Mouse (Mus musculus) midbrain, postnatal 0 days (tissue): ENCODE measurements around the gene Txlna. TPM values are rescaled to one million over a fixed set of nuclear protein-coding genes. Genes with fewer than 3 reads are reported as not detected.

Experiments
- ATAC-seq: fragments of 200-750 bp; cut with Nextera tagmentation; 2 replicates; pipeline ENCODE4 v1.8.0; 2017; ENCODE audit warnings: moderate number of reproducible peaks, mild to moderate bottlenecking, moderate TSS enrichment, moderate library complexity; ENCODE audit not compliant: low FRiP score
- DNase-seq: peaks from one replicate; pipeline ENCODE4 v3.0.0-alpha.2; 2015; ENCODE audit warnings: low spot score
- H3K27ac ChIP-seq: fragments of 300-500 bp; sonication (generic); 2 replicates; pipeline ENCODE4 v1.5.1; 2014; ENCODE audit warnings: low read depth, mild to moderate bottlenecking, low read length, mixed read lengths
- H3K27me3 ChIP-seq: fragments of 300-500 bp; sonication (generic); 2 replicates; pipeline ENCODE4 v1.6.1; 2014; ENCODE audit warnings: low read length, control low read depth, mixed read lengths; ENCODE audit not compliant: insufficient read depth
- H3K36me3 ChIP-seq: fragments of 300-500 bp; sonication (generic); 2 replicates; pipeline ENCODE4 v1.6.1; 2014; ENCODE audit warnings: low read length, control low read depth, mixed read lengths; ENCODE audit not compliant: insufficient read depth
- H3K4me1 ChIP-seq: fragments of 300-500 bp; sonication (generic); 2 replicates; pipeline ENCODE4 v1.6.1; 2014; ENCODE audit warnings: mild to moderate bottlenecking, control low read depth, antibody characterized with exemption, low read length, mixed read lengths; ENCODE audit not compliant: insufficient read depth
- H3K4me2 ChIP-seq: fragments of 300-500 bp; sonication (generic); 2 replicates; pipeline ENCODE4 v1.6.1; 2014; ENCODE audit warnings: low read depth, mild to moderate bottlenecking, low read length, mixed read lengths; ENCODE audit not compliant: poor library complexity, severe bottlenecking
- H3K4me3 ChIP-seq: fragments of 300-500 bp; sonication (generic); 2 replicates; pipeline ENCODE4 v1.5.1; 2014; ENCODE audit warnings: low read depth, mild to moderate bottlenecking, low read length, moderate library complexity
- H3K9ac ChIP-seq: fragments of 300-500 bp; sonication (generic); replicated peaks from 2 replicates; pipeline ENCODE4 v1.6.1; 2014; ENCODE audit warnings: mild to moderate bottlenecking, low read length, moderate library complexity, mixed read lengths; ENCODE audit not compliant: poor library complexity, severe bottlenecking
- H3K9me3 ChIP-seq: fragments of 300-500 bp; sonication (generic); 2 replicates; pipeline ENCODE4 v1.6.1; 2016; ENCODE audit warnings: low read length, control low read depth
- CTCF ChIP-seq: IDR thresholded peaks from 2 replicates; pipeline ENCODE4 v1.5.1; 2016; ENCODE audit warnings: antibody characterized with exemption, mild to moderate bottlenecking
- WGBS: fragments of 180-500 bp; shearing (Covaris S2); extraction: QIAGEN DNeasy Blood & Tissue Kit; methylation state at CpG from one replicate; pipeline ENCODE4 v1.1.7; 2014; 5-methylcytosine and 5-hydroxymethylcytosine counted together
- polyA plus RNA-seq: library from polyadenylated mRNA; unstranded; fragments of >200 nt; fragmentation: Nextera tagmentation; extraction: Ambion mirVana; gene quantifications from 2 replicates; pipeline ENCODE4 v1.2.1, GENCODE M21; 2015
- total RNA-seq: library from RNA; depleted of rRNA; stranded (reverse); fragments of >200 nt; gene quantifications from 2 replicates; pipeline ENCODE4 v1.2.3, GENCODE M21; 2014

Txlna gene
- total and polyA plus RNA-seq, 2 experiments from 2014 or later, result 25.6 to 33.4 TPM

- H3K4me1 ChIP-seq, result peaks cover 5% of the 10 kb centered on the region; the same call in 1 of the 2 replicates
- TF ChIP-seq CTCF, result no peak
- ATAC-seq (no peak), DNase-seq (no peak)
- H3K27ac ChIP-seq, result no peak within 1 kb of the TSS
- WGBS, result 67% methylated on average over 6 of the region's 6 CpGs
- 0 out of 2 replicates have a peak within 1 kb of the TSS, but pooled peaks have one; percentile 29 for H3K9ac ChIP-seq
- 0 out of 2 replicates have a peak, but pooled peaks cover 3% of the 10 kb centered on the region for H3K36me3 ChIP-seq
- H3K4me3 ChIP-seq, result no peak within 1 kb of the TSS
- H3K27me3 ChIP-seq, result no peaks in the 10 kb centered on the region
- H3K4me2 ChIP-seq, result no peak within 1 kb of the TSS
- no peaks in the 10 kb centered on the region for H3K9me3 ChIP-seq
Observed at GRCm38 (mm10) chr4:129614093-129614492, 26.8 kb downstream of the Txlna start, which contains the start of gene Dcdc2b. Gene Dcdc2b, minus strand, starts transcription at chr4:129614257.

- H3K36me3 ChIP-seq, result peaks cover 11% of the 10 kb centered on the region
- no peaks in the 10 kb centered on the region for H3K9me3 ChIP-seq
- TF ChIP-seq CTCF, result no peak
- peak; percentile 20; the same call in 1 of the 2 replicates for ATAC-seq
- no peaks in the 10 kb centered on the region for H3K4me1 ChIP-seq
- no peak overlapping the region for H3K9ac ChIP-seq
- no peak overlapping the region for H3K4me3 ChIP-seq
- no peak for DNase-seq
- no peak overlapping the region for H3K27ac ChIP-seq
- no peaks in the 10 kb centered on the region for H3K27me3 ChIP-seq
- WGBS, result 76% methylated on average over 4 of the region's 4 CpGs
- H3K4me2 ChIP-seq, result no peak overlapping the region
Observed at GRCm38 (mm10) chr4:129610472-129610871, 30.4 kb downstream of the Txlna start.

- 69% methylated on average over 4 of the region's 4 CpGs for WGBS
- no peak for TF ChIP-seq CTCF
- Histone ChIP-seq H3K4me2 (no peak overlapping the region), H3K9ac (no peak overlapping the region), H3K9me3 (no peaks in the 10 kb centered on the region), H3K4me3 (no peak overlapping the region), H3K27me3 (no peaks in the 10 kb centered on the region), H3K36me3 (peaks cover 11% of the 10 kb centered on the region), H3K4me1 (no peaks in the 10 kb centered on the region), H3K27ac (no peak overlapping the region)
- DNase-seq (no peak), ATAC-seq (no peak)
Observed at GRCm38 (mm10) chr4:129610026-129610425, 30.8 kb downstream of the Txlna start.

- H3K27ac ChIP-seq, result peak overlapping the region; percentile 21; the same call in 1 of the 2 replicates
- no peak for TF ChIP-seq CTCF
- H3K9me3 ChIP-seq, result no peaks in the 10 kb centered on the region
- peaks cover 18% of the 10 kb centered on the region for H3K36me3 ChIP-seq
- no peak overlapping the region for H3K4me3 ChIP-seq
- ATAC-seq (peak; percentile 24; the same call in 1 of the 2 replicates), DNase-seq (no peak)
- 0 out of 2 replicates have a peak overlapping the region, but pooled peaks have one; percentile 8 for H3K9ac ChIP-seq
- H3K4me1 ChIP-seq, result no peaks in the 10 kb centered on the region
- H3K4me2 ChIP-seq, result no peak overlapping the region
- no peaks in the 10 kb centered on the region for H3K27me3 ChIP-seq
- WGBS, result 84% methylated on average over 12 of the region's 12 CpGs
Observed at GRCm38 (mm10) chr4:129609139-129609631, 31.7 kb downstream of the Txlna start.

- H3K4me3 ChIP-seq, result no peak overlapping the region
- WGBS, result 33% methylated on average over 7 of the region's 7 CpGs
- no peak overlapping the region for H3K9ac ChIP-seq
- peak; percentile 91 for TF ChIP-seq CTCF
- peaks cover 25% of the 10 kb centered on the region for H3K36me3 ChIP-seq
- no peak overlapping the region for H3K4me2 ChIP-seq
- no peaks in the 10 kb centered on the region for H3K27me3 ChIP-seq
- H3K9me3 ChIP-seq, result no peaks in the 10 kb centered on the region
- H3K27ac ChIP-seq, result peak overlapping the region; percentile 21
- DNase-seq, result peak; percentile 90
- H3K4me1 ChIP-seq, result no peaks in the 10 kb centered on the region
- ATAC-seq, result peak; percentile 82
Observed at GRCm38 (mm10) chr4:129608426-129609025, 32.3 kb downstream of the Txlna start.
